Mouse (Mus musculus) testis, postnatal 10 days (tissue): ENCODE measurements around the gene Ppif.

Source experiments
- DNase-seq: peaks from one replicate; pipeline ENCODE4 v3.0.0; 2021; ENCODE audit warnings: low spot score

The Ppif gene

DNA sequence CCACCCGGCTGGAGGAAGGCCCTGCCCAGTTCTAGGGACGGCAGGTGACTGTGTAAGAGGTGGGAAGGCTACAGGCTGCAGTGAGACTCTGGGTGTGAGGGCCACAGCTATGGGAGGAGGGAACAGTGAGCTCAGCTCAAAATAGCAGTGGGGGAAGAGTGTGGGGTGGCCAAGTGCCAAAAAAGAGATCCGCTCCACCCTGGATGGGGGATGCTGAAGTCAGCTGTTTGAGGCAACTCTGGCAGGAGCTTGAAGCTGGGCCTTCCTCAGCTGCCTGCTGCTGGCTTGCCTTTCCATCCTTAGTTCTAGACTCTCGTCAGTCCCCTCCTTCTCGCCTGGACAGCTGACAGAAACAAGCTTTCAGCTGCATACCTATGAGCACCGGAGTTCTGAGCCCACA lies 42.6 kb downstream of the Ppif start:
- DNase-seq = peak; percentile 68

DNA sequence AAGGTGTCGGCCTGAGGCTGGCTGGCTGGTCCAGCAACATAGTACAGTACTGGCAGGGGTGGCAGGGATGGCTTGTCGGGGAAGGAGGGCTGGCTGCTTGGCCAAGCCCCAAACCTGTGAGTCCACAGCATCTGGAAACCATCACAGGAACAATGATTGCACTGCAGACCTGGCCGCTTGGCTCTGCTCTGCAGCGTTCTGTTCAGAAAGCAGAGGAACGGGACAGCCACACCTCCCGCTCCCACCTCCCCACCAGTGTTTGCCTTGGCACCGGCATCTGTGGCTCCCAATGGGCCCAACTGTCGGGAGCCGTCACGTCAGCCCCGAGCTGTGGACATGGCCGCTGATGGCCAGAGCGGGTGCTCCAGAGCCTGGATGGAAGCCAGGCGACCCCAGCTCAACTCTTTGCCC lies 44.6 kb downstream of the Ppif start:
- DNase-seq = peak; percentile 56

DNA sequence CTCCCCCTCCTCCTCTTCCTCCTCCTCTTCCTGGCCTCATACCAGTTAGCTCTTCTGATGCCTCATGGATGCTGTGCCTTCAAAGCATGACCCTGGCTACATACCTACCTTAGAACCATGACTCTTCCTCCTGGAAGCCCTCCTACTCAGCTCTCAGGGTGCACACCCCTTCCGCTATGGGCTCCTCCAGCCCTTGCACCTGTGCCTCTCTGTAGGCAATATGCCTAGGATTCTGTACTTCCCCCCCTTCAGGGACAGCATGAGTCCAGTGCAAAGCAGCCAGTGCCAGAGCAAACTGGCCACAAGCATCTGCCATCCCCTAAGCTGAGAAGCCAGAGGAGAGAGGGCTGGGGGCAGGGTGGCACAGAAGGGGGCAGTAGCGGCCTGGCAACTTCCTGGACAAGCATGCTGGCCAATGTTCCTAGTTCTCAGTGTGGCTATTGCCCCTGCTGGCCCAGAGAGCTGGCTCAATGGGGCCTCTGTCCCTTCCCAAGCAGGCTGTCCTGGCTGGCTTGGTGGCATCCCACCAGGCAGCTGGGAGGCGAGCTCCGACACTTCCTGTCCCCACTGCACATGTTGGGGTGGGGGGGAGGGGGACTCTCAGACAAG lies 46.1 kb downstream of the Ppif start:
- DNase-seq = no peak

GRCm38 (mm10) chr14:25741211-25741610 lies 47.3 kb downstream of the Ppif start:
- DNase-seq = no peak

DNA sequence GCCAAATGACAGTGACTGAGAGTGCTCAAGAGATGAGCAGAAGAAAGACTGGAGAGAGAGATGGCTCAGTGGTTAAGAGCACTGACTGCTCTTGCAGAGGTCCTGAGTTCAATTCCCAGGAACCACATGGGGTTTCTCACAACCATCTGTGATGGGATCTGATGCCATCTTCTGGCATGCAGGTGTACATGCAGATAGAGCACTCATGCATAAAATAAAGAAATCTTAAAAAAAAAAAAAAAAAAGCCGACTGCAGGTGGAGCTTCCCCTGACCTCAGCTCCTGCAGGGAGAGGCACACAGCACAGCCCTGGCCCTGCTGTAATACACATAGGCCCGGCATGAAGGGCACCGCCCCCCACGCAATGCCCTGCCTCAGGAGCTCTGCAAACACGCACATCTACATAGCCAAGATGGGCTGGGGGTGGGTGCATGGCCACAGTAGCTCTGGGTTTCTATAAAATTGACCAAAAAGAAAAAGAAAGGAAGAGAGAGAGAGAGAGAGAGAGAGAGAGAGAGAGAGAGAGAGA lies 48.0 kb downstream of the Ppif start:
- DNase-seq = no peak

GRCm38 (mm10) chr14:25742943-25743342 lies 49.0 kb downstream of the Ppif start:
- no peak for DNase-seq

- no peak for DNase-seq
These were observed 51.6 kb downstream of the Ppif start for GRCm38 (mm10) chr14:25745365-25746184.

DNA sequence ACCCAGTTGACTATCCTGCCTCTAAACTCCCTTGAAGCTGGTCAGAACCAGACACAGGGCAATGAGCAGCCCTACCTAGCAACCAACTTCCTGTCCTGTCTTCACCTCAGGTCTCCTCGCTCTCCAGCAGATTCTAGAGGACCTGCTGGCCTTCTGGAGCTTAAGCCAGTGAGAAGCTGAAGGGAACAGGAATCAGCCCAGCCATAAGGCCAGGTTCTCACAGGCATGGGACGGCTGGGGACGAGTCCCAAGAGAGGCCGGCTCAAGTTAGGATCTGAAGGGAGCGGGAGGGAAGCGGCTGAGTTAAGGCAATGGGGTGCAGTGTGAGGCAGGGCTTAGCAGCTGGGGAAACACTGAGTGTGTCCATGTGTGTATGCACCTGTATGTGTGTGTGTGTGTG lies 52.4 kb downstream of the Ppif start:
- no peak for DNase-seq

DNA sequence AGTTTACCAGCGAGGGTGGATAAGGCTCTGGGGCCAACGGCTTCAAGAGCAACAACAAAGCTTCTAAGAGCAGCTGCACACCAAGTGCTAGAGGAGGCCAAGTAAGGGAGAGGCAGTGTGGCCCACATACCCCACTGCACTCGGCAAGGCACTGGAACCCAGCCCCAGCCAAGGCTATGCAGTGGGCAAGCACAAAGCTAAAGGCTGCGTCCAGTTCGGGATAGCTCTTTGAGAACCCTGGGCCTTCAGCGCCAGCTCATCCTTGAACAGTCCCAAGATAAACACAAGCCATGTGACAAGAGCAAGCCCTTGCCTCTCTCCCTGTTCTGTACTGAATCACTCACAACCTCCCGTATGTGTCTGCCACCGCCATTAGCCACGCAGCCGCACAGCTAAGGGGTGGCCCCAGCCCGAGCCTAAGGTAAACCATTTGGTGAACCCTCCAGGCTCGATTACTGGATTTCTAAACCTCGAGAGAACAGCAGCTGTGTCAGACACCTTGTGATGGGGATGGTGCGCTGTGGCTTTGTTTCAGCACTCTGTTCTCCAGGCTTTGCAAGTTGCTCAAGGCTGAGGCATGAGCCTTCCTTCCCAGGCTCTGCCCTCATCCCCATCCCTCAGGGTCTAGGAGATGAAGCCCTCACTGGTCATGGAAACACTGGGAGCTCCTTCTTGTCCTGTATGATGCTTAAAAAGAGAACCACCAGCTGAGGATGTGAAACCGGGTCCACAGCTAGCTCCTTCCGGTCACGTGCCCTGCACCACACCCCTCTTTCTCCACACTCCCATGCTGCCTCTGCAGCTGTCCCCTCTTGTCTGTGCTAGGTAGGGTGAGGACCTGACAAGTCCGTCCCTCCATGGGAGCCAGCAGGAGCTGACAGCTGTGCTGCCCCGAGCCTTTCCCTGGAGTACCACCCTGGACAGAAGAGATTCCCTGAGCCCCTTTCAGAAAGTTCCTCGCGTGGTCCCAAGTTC lies 53.3 kb downstream of the Ppif start:
- DNase-seq = no peak

GRCm38 (mm10) chr14:25747996-25748756 lies 54.2 kb downstream of the Ppif start:
- DNase-seq = no peak

DNA sequence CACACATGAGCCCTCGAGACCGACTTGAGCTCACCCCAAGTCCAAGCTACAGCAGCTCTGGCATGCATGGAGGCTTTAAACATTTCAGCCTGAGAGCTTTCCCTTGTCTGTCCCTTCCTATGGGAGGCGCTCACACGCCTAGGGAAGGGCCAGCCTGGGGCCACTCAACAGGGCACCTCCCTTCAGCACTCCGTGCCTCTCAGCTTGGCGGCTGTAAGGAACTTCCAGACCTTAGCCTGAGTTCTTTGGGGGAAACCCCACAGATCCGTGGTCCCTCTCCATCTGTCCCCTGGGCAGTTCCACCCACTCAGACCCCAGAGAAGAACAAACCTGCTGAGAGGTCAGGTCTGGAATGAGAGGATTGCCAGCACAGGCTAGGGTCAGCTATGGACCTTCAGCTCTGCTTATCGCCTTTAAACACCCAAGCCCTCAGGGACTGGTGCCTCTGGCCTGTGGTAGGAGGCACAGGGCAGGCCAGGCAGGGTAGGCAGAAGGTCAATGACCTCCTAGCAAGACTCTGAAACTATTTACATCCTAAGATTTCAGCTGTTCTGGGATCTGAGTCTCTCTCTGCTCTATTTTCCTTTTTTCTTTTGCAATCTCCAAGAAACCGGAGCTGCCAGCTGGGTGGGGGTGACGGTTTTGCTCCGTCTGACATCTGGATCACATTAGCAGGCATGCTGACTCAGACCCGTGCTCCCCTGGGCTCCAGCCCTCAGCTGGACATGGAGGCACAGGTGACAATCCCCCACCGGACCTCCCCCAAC lies 55.4 kb downstream of the Ppif start:
- DNase-seq = peak; percentile 57
